ENCODE assay signal across 9 mouse cellular contexts in the genomic region with DNA sequence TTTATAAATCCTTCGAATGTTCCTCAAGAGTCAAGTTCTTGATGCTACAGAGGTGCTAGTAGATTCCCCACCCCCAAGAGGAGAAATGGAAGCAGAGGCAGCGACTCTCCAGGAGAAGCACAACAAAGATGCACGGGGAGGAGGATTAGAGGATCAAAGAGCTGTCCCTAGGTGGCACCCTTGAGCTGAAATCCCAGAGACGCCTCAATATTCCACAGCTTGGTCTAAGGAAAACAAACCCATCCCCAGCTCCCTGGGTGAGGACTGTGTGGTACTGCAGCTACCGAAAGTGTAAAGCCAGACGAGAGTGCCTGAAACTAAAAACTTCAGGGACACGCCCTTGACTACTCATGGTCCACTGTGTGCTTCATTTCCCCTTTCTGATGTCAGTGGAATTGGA. TPM values are rescaled to one million over a fixed set of nuclear protein-coding genes. Genes with fewer than 3 reads are reported as not detected.
DNase-seq lines count a peak whose midpoint lies in the region; ATAC-seq lines count a peak whose summit lies in the region.
"Had no signal": no experiment of that assay in that cellular context is flagged by ENCODE, and none has a peak within 500 bp of the region (broad histone marks: within the 10 kb centered on the region; RNA-seq: fewer than 3 reads in every experiment).

No protein-coding gene starts in this region.

- H3K4me2 ChIP-seq in embryonic facial prominence, embryonic 15.5 days (replicated peaks), result 0 out of 2 replicates have a peak overlapping the region, but pooled peaks have one; percentile 15
- H3K4me2 ChIP-seq: liver, embryonic 13.5 days had no signal

- no peaks in the 10 kb centered on the region for H3K27me3 ChIP-seq in embryonic facial prominence, embryonic 15.5 days

- no peaks in the 10 kb centered on the region for H3K36me3 ChIP-seq in embryonic facial prominence, embryonic 15.5 days
- H3K36me3 ChIP-seq: liver, embryonic 13.5 days had no signal

- no peak overlapping the region for H3K4me3 ChIP-seq in embryonic facial prominence, embryonic 15.5 days (replicated peaks)
- H3K4me3 ChIP-seq: liver, embryonic 13.5 days had no signal

- peak; percentile 74 for DNase-seq in Muller cell, postnatal 12 days (ENCODE audit: inconsistent ontology term)
- peak; percentile 67 to 81 for DNase-seq in adrenal gland, postnatal 36 days
- DNase-seq in heart, postnatal 10 days, result peak; percentile 48 to 69
- peak; percentile 70 to 85 for DNase-seq in kidney, postnatal 36 days
- DNase-seq in lung, adult 18-20 months, result peak; percentile 62 to 70
- DNase-seq in retina, adult 2 months (ENCODE audit: low read depth, low spot score), result peak; percentile 57
- no peak for DNase-seq in thymus, postnatal 0 days (ENCODE audit: low spot score)

- H3K4me1 ChIP-seq in embryonic facial prominence, embryonic 15.5 days, result peaks cover 3% of the 10 kb centered on the region

- H3K9me3 ChIP-seq in embryonic facial prominence, embryonic 15.5 days (replicated peaks), result no peaks in the 10 kb centered on the region
- H3K9me3 ChIP-seq: liver, embryonic 13.5 days had no signal

- no peak overlapping the region for H3K27ac ChIP-seq in embryonic facial prominence, embryonic 15.5 days (replicated peaks)
- H3K27ac ChIP-seq: liver, embryonic 13.5 days had no signal

- H3K9ac ChIP-seq in embryonic facial prominence, embryonic 15.5 days, result no peak overlapping the region
- H3K9ac ChIP-seq: liver, embryonic 13.5 days had no signal

- peak; percentile 48; the same call in 1 of the 2 replicates for ATAC-seq in embryonic facial prominence, embryonic 15.5 days (ENCODE audit: insufficient number of reproducible peaks, low FRiP score, low TSS enrichment, low read depth)

- intact Hi-C loops in heart, postnatal 10 days (cut with DNase I), result loop anchor here (2.0 to 10.0 kb wide), 4 partner anchors 107 to 249 kb away; partner anchors contain the start of genes Abca14, Crym, Dcun1d3 and Lyrm1

- 7% methylated on average over 7 of the region's 7 CpGs for WGBS in embryonic facial prominence, embryonic 15.5 days

RNA-seq across cellular contexts. Expression of gene Dnah3, which starts 2.8 kb away (rescaled TPM):
- total RNA-seq in adrenal gland, postnatal 36 days (2021), result under 1 TPM; 0.16 to 0.20 TPM
- 1.1 and 2.0 TPM in 2 replicates for polyA plus RNA-seq in embryonic facial prominence, embryonic 15.5 days (2015; fragmentation: Nextera tagmentation; extraction: Ambion mirVana)
- total RNA-seq in heart, postnatal 10 days (2021), result under 1 TPM in 1 of 2 experiments, not detected in 1; 0.12 TPM
- polyA plus RNA-seq in thymus, postnatal 0 days (2015; fragmentation: Nextera tagmentation; extraction: Ambion mirVana), result 0.05 and 0.17 TPM in 2 replicates
- polyA plus RNA-seq: liver, embryonic 13.5 days had no signal

RNA-seq across cellular contexts. Expression of gene Tmem159, which starts 4.3 kb away (rescaled TPM):
- total RNA-seq in adrenal gland, postnatal 36 days (2021), result 10 to 100 TPM; 94.4 to 98.7 TPM
- 31.2 and 32.2 TPM in 2 replicates for polyA plus RNA-seq in embryonic facial prominence, embryonic 15.5 days (2015; fragmentation: Nextera tagmentation; extraction: Ambion mirVana)
- total RNA-seq in heart, postnatal 10 days (2021), result 10 to 100 TPM; 14.9 to 17.2 TPM
- polyA plus RNA-seq in thymus, postnatal 0 days (2015; fragmentation: Nextera tagmentation; extraction: Ambion mirVana), result 12.2 and 13.2 TPM in 2 replicates

RNA-seq across cellular contexts. Expression of gene Zp2, which starts 47.2 kb away (rescaled TPM):
- not detected for total RNA-seq in adrenal gland, postnatal 36 days (2021)
- polyA plus RNA-seq in embryonic facial prominence, embryonic 15.5 days (2015; fragmentation: Nextera tagmentation; extraction: Ambion mirVana), result 0.09 TPM in 2 replicates
- under 1 TPM; 0.30 to 0.38 TPM for total RNA-seq in heart, postnatal 10 days (2021)
- 0.46 and 0.61 TPM in 2 replicates for polyA plus RNA-seq in thymus, postnatal 0 days (2015; fragmentation: Nextera tagmentation; extraction: Ambion mirVana)
- polyA plus RNA-seq: liver, embryonic 13.5 days had no signal

Comparison
In these comparisons a context has a peak if more than half of its experiments do, and no peak if none do; other contexts are left out.
1. RNA of gene Tmem159, which starts 4.3 kb away (total RNA-seq): 94.4 to 98.7 TPM in adrenal gland, postnatal 36 days; 14.9 to 17.2 TPM in heart, postnatal 10 days; every median in the first group is over 4 times any median in the second.